ENCODE assay signal across 16 mouse cellular contexts in genomic region chr13:112845931-112846330, GRCm38 (mm10).
"Had no signal": no experiment of that assay in that cellular context is flagged by ENCODE, and none has a peak within 500 bp of the region (broad histone marks: within the 10 kb centered on the region; RNA-seq: fewer than 3 reads in every experiment).

No protein-coding gene starts in this region.

- ATAC-seq: hindbrain, postnatal 0 days; intestine, embryonic 16.5 days; liver, embryonic 12.5 days had no signal

- DNase-seq: gastrocnemius, postnatal 14 days; gastrocnemius, postnatal 36 days; heart, adult 18-20 months; heart, postnatal 10 days; heart, postnatal 4 days; kidney, adult 11 months; kidney, adult 2 months; kidney, adult 9 months; kidney, postnatal 14 days; kidney, postnatal 36 days; layer of hippocampus, adult 9-11 months; layer of hippocampus, postnatal 36 days; left cerebral cortex, postnatal 4 days had no signal
